Mouse (Mus musculus) midbrain, postnatal 0 days (tissue): Measurements from ENCODE around the gene Neu1. TPM values are rescaled to one million over a fixed set of nuclear protein-coding genes. Genes with fewer than 3 reads are reported as not detected.
A peak's percentile ranks its signal among the peaks of the same experiment; 100 is the strongest.

ENCODE experiments used
- ATAC-seq: fragments of 200-750 bp; cut with Nextera tagmentation; 2 replicates; pipeline ENCODE4 v1.8.0; 2017; ENCODE audit warnings: moderate number of reproducible peaks, mild to moderate bottlenecking, moderate TSS enrichment, moderate library complexity; ENCODE audit not compliant: low FRiP score
- DNase-seq: peaks from one replicate; pipeline ENCODE4 v3.0.0-alpha.2; 2015; ENCODE audit warnings: low spot score
- H3K27ac ChIP-seq: fragments of 300-500 bp; sonication (generic); 2 replicates; pipeline ENCODE4 v1.5.1; 2014; ENCODE audit warnings: low read depth, mild to moderate bottlenecking, low read length, mixed read lengths
- H3K27me3 ChIP-seq: fragments of 300-500 bp; sonication (generic); 2 replicates; pipeline ENCODE4 v1.6.1; 2014; ENCODE audit warnings: low read length, control low read depth, mixed read lengths; ENCODE audit not compliant: insufficient read depth
- H3K36me3 ChIP-seq: fragments of 300-500 bp; sonication (generic); 2 replicates; pipeline ENCODE4 v1.6.1; 2014; ENCODE audit warnings: low read length, control low read depth, mixed read lengths; ENCODE audit not compliant: insufficient read depth
- H3K4me1 ChIP-seq: fragments of 300-500 bp; sonication (generic); 2 replicates; pipeline ENCODE4 v1.6.1; 2014; ENCODE audit warnings: mild to moderate bottlenecking, control low read depth, antibody characterized with exemption, low read length, mixed read lengths; ENCODE audit not compliant: insufficient read depth
- H3K4me2 ChIP-seq: fragments of 300-500 bp; sonication (generic); 2 replicates; pipeline ENCODE4 v1.6.1; 2014; ENCODE audit warnings: low read depth, mild to moderate bottlenecking, low read length, mixed read lengths; ENCODE audit not compliant: poor library complexity, severe bottlenecking
- H3K4me3 ChIP-seq: fragments of 300-500 bp; sonication (generic); 2 replicates; pipeline ENCODE4 v1.5.1; 2014; ENCODE audit warnings: low read depth, mild to moderate bottlenecking, low read length, moderate library complexity
- H3K9ac ChIP-seq: fragments of 300-500 bp; sonication (generic); replicated peaks from 2 replicates; pipeline ENCODE4 v1.6.1; 2014; ENCODE audit warnings: mild to moderate bottlenecking, low read length, moderate library complexity, mixed read lengths; ENCODE audit not compliant: poor library complexity, severe bottlenecking
- H3K9me3 ChIP-seq: fragments of 300-500 bp; sonication (generic); 2 replicates; pipeline ENCODE4 v1.6.1; 2016; ENCODE audit warnings: low read length, control low read depth
- CTCF ChIP-seq: IDR thresholded peaks from 2 replicates; pipeline ENCODE4 v1.5.1; 2016; ENCODE audit warnings: antibody characterized with exemption, mild to moderate bottlenecking
- WGBS: fragments of 180-500 bp; shearing (Covaris S2); extraction: QIAGEN DNeasy Blood & Tissue Kit; methylation state at CpG from one replicate; pipeline ENCODE4 v1.1.7; 2014; 5-methylcytosine and 5-hydroxymethylcytosine counted together
- polyA plus RNA-seq: library from polyadenylated mRNA; unstranded; fragments of >200 nt; fragmentation: Nextera tagmentation; extraction: Ambion mirVana; gene quantifications from 2 replicates; pipeline ENCODE4 v1.2.1, GENCODE M21; 2015
- total RNA-seq: library from RNA; depleted of rRNA; stranded (reverse); fragments of >200 nt; gene quantifications from 2 replicates; pipeline ENCODE4 v1.2.3, GENCODE M21; 2014

The Neu1 gene
- total and polyA plus RNA-seq, 2 experiments from 2014 or later = 42.7 to 96.3 TPM

DNA sequence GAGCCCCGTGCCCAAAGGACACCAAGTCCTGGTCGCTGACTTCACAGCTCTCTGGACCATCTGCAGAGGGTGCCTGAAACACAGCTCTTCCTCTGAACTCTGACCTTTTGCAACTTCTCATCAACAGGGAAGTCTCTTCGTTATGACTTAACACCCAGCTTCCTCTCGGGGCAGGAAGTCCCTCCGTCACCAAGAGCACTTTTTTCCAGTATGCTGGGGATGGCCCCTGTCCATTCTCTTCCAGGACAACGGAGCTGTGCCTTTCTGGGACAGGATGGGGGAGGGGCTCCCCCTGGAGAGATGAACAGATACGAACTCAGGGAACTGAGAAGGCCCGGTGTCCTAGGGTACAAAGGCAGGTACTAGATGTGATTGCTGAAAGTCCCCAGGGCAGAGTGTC lies 3.8 kb downstream of the Neu1 start:
- TF ChIP-seq CTCF = no peak
- H3K36me3 ChIP-seq = peaks cover 20% of the 10 kb centered on the region
- 0 out of 2 replicates have a peak, but pooled peaks cover 3% of the 10 kb centered on the region for H3K4me1 ChIP-seq
- no peaks in the 10 kb centered on the region for H3K9me3 ChIP-seq
- ATAC-seq (no peak), DNase-seq (no peak)
- no peak overlapping the region for H3K4me3 ChIP-seq
- no peaks in the 10 kb centered on the region for H3K27me3 ChIP-seq
- no peak overlapping the region for H3K4me2 ChIP-seq
- WGBS = 57% methylated on average over 8 of the region's 8 CpGs
- H3K27ac ChIP-seq = no peak overlapping the region
- H3K9ac ChIP-seq = no peak overlapping the region

DNA sequence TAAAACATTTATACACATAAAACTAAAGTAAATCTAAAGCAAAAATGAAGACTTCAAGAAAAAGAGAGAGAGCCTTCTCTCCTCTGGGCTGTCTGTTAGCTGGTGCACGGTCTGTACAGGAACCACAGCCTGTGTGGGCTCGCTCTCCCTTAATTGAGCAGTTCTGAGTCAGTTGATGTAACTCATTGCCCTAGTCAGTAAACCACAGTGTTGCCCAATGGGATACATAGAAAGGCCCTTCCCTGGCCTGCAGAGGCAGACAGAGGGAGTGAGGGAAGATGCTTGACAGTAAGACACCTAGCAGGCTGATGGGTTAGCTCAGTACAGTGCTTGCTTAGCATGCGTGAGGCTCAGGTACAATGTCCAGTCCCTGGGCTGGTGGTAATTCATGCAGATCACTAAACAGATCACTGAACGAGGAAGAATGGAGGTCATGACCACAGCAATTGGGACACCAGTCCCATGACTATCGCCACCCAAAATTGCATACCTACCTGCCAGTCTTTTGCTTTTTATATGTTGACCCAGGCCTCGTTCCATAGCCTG lies 7.0 kb downstream of the Neu1 start:
- no peak for TF ChIP-seq CTCF

DNA sequence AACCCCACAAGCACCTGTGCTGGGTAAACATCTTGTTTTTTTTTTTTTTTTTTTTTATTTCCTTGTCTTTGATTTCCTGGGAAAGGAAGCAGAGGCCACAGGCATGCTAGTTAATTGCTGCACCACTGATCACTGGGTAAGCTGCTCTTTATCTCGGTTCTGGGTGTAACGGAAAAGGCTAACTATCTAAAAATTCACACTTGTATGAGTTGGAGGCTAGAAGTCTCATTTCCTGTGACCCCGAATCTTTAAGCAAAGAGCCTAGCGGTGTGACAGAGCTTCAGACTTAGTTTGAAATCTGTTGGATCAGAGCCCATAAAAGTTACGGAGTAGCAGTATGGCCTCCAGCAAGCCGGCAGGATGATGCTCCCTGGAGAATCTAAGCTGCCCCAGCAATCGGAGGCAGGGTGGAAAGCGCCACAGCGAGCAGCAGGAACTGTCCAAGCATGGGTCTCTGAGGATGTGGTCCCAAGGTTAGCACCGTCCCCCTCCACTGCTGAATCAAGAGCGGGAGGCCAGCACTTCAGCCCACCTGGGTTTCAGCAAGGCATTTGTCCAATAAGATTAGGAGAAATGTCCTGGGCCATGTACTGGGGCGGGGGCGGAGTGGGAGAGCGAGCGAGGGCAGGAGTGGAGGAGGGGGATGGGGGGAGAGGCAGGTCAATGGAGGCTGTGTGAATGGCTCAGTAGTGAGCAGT lies 10.4 kb downstream of the Neu1 start:
- Histone ChIP-seq H3K4me3 (no peak overlapping the region; the same call in 1 of the 2 replicates), H3K27ac (no peak overlapping the region), H3K27me3 (no peaks in the 10 kb centered on the region), H3K9ac (no peak overlapping the region), H3K4me1 (no peaks in the 10 kb centered on the region), H3K36me3 (0 out of 2 replicates have a peak, but pooled peaks cover 4% of the 10 kb centered on the region), H3K9me3 (no peaks in the 10 kb centered on the region), H3K4me2 (peak overlapping the region; percentile 32)
- DNase-seq (no peak), ATAC-seq (no peak)
- TF ChIP-seq CTCF = no peak
- WGBS = 8% methylated on average over 15 of the region's 15 CpGs

More for the DNA sequence above, 7.0 kb downstream of the Neu1 start:
- no peaks in the 10 kb centered on the region for H3K4me1 ChIP-seq
- DNase-seq (no peak), ATAC-seq (no peak)
- H3K9ac ChIP-seq = no peak overlapping the region
- no peaks in the 10 kb centered on the region for H3K9me3 ChIP-seq
- no peak overlapping the region for H3K27ac ChIP-seq
- 87% methylated on average over 6 of the region's 6 CpGs for WGBS
- H3K4me2 ChIP-seq = no peak overlapping the region
- no peak overlapping the region for H3K4me3 ChIP-seq
- H3K36me3 ChIP-seq = peaks cover 20% of the 10 kb centered on the region
- no peaks in the 10 kb centered on the region for H3K27me3 ChIP-seq

DNA sequence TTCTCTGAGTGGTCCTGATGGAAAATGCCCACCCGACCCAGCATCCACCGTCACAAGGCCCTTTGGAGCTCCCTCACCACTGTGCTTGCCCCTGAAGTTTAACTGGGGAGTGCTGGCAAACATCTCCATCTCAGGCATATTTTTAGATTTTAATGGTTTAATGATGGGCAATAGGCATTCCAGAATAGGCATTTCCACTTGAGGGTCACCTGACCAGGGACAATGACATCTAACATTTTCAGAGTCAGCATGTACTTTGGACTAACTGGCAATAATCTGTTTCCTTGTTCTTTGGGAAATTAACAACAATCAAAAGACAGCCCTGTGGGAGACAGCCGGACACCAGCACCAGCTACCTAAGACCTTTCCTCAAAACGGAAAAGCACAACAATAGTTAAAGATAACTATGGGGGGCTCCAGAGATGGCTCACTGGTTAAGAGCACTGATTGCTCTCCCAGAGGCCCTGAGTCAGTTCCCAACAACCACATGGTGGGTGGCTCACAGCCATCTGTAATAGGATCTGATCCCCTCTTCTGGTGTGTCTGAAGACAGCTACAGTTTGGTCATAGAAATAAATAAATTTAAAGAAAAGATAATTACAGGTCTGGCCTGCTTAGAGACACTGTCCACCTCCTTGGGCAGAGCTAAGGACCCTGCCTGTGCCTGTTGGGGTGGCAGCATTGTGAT lies 12.2 kb downstream of the Neu1 start:
- 84% methylated on average over 4 of the region's 4 CpGs for WGBS
- no peak for TF ChIP-seq CTCF

DNA sequence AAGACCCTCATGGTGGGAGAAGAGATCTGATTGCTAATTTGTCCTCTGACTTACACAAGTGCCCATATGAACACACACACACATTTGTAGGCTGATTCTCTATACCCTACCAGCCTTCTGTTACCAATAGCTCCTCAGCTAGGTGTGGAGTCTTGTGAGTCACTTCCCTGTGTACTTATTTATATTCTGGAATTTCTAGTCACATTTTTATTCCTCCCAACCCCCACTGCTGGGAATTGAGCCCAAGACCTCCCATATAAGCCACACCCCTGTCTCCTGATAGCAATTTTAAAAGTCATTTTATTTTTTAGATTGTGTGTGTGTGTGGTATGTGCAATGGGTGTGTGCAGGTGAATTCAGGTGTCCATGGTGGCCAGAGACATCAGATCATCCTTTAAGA lies 13.3 kb downstream of the Neu1 start:
- Histone ChIP-seq H3K27me3 (no peaks in the 10 kb centered on the region), H3K9me3 (no peaks in the 10 kb centered on the region), H3K4me2 (no peak overlapping the region), H3K27ac (no peak overlapping the region), H3K4me1 (no peaks in the 10 kb centered on the region), H3K36me3 (no peaks in the 10 kb centered on the region), H3K4me3 (no peak overlapping the region), H3K9ac (no peak overlapping the region)
- no peak for ATAC-seq
- TF ChIP-seq CTCF = no peak
- DNase-seq = no peak

More for the DNA sequence above, 12.2 kb downstream of the Neu1 start:
- DNase-seq (no peak), ATAC-seq (no peak)
- no peaks in the 10 kb centered on the region for H3K9me3 ChIP-seq
- H3K4me2 ChIP-seq = no peak overlapping the region
- no peaks in the 10 kb centered on the region for H3K36me3 ChIP-seq
- no peaks in the 10 kb centered on the region for H3K4me1 ChIP-seq
- no peak overlapping the region for H3K9ac ChIP-seq
- no peaks in the 10 kb centered on the region for H3K27me3 ChIP-seq
- no peak overlapping the region for H3K27ac ChIP-seq
- H3K4me3 ChIP-seq = no peak overlapping the region
